Mouse (Mus musculus): Measurements from ENCODE around the gene U90926. TPM values are rescaled to one million over a fixed set of nuclear protein-coding genes. Genes with fewer than 3 reads are reported as not detected.
A peak's percentile ranks its signal among the peaks of the same experiment; 100 is the strongest.

U90926 gene
- polyA plus RNA-seq, 1 experiment, result not detected

DNA sequence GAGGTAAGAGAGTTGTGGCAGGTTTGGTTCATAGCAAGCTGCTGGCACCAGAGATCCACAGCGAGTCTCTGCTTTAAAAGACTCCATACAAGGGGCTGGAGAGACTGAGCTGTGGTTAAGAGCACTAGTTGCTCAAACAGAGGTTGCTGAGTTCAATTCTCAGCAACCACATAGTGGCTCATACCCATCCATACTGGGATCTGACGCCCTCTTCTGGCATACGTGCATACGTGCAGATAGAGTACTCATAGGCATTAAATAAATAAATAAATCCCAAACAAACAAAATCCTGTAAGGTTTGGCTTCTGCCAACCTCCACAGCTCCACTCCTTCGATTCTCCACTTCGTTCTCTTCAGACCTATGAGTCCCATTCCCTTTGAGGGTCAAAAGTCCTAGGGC lies 36.8 kb upstream of the U90926 start:
- 93% methylated on average over 6 of the region's 6 CpGs for WGBS
- H3K36me3 ChIP-seq (ENCODE audit: control insufficient read depth, insufficient read depth, low read length), result no peaks in the 10 kb centered on the region
- no peak for DNase-seq
- H3K4me3 ChIP-seq (ENCODE audit: control insufficient read depth, insufficient read depth, low read length), result no peak overlapping the region
- 0 out of 2 replicates have a peak, but pooled peaks cover 3% of the 10 kb centered on the region for H3K4me1 ChIP-seq (replicated peaks; ENCODE audit: control insufficient read depth, insufficient read depth, low read length)
- no peaks in the 10 kb centered on the region for H3K27me3 ChIP-seq (ENCODE audit: control insufficient read depth, insufficient read depth, low read length)
- H3K27ac ChIP-seq (ENCODE audit: control insufficient read depth, insufficient read depth, low read length), result no peak overlapping the region
- TF ChIP-seq CTCF (IDR thresholded peaks at IDR 0.05; ENCODE audit: borderline replicate concordance, control insufficient read depth, extremely low read depth, insufficient read depth, low read length, poor library complexity) (no peak), POLR2A (IDR thresholded peaks at IDR 0.05; ENCODE audit: control insufficient read depth, extremely low read depth, insufficient read depth, low read length, poor library complexity) (no peak)

DNA sequence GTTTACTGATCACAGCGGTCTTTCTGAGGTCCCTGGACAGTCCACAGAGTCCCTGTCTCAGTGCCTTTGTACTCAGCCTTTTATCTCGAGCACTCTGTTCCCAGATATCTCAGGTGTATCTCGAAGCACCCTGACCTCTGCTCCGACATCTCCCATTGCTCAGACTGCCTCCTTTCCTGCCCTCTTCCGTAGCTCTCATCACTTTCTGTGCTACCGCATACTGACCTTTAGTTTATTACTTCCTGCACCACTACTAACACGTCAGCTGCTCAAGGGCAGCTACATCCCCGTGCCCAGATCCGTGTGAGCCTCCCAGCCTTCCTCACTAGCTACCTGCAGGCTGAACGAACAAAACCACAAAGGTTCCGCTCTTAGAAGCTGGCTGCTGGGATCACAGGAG lies 33.4 kb upstream of the U90926 start:
- DNase-seq, result no peak
- Histone ChIP-seq H3K27ac (ENCODE audit: control insufficient read depth, insufficient read depth, low read length) (no peak overlapping the region), H3K4me3 (ENCODE audit: control insufficient read depth, insufficient read depth, low read length) (no peak overlapping the region), H3K36me3 (ENCODE audit: control insufficient read depth, insufficient read depth, low read length) (no peaks in the 10 kb centered on the region), H3K27me3 (ENCODE audit: control insufficient read depth, insufficient read depth, low read length) (no peaks in the 10 kb centered on the region), H3K4me1 (replicated peaks; ENCODE audit: control insufficient read depth, insufficient read depth, low read length) (0 out of 2 replicates have a peak, but pooled peaks cover 10% of the 10 kb centered on the region)
- TF ChIP-seq CTCF (IDR thresholded peaks at IDR 0.05; ENCODE audit: borderline replicate concordance, control insufficient read depth, extremely low read depth, insufficient read depth, low read length, poor library complexity) (no peak), POLR2A (IDR thresholded peaks at IDR 0.05; ENCODE audit: control insufficient read depth, extremely low read depth, insufficient read depth, low read length, poor library complexity) (no peak)
- WGBS, result 84% methylated on average over 11 of the region's 11 CpGs

DNA sequence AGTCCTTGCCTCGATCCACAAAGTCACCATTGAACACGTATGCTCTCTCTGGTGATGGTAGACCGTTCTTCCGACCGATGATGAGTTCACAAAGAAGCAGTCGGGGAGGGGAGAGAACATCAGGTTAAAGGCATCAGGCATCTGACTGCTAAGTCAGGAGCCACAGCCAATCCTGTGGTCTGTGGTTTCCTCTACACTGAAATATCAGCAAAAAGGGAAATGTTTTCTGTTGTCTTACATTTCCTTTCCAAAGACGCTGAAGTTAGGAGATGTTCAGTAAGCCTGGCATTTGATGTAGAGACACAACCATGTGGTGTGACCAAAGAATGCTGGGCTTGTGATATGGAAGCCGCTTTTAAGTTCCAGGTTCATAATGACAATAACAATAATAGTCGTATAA lies 30.3 kb upstream of the U90926 start:
- peak; percentile 64 for DNase-seq
- TF ChIP-seq POLR2A (IDR thresholded peaks at IDR 0.05; ENCODE audit: control insufficient read depth, extremely low read depth, insufficient read depth, low read length, poor library complexity), result no peak
- TF ChIP-seq CTCF (IDR thresholded peaks at IDR 0.05; ENCODE audit: borderline replicate concordance, control insufficient read depth, extremely low read depth, insufficient read depth, low read length, poor library complexity), result no peak
- no peaks in the 10 kb centered on the region for H3K36me3 ChIP-seq (ENCODE audit: control insufficient read depth, insufficient read depth, low read length)
- H3K27ac ChIP-seq (ENCODE audit: control insufficient read depth, insufficient read depth, low read length), result no peak overlapping the region
- H3K27me3 ChIP-seq (ENCODE audit: control insufficient read depth, insufficient read depth, low read length), result no peaks in the 10 kb centered on the region
- H3K4me3 ChIP-seq (ENCODE audit: control insufficient read depth, insufficient read depth, low read length), result no peak overlapping the region
- WGBS, result 10% methylated on average over 9 of the region's 9 CpGs
- H3K4me1 ChIP-seq (replicated peaks; ENCODE audit: control insufficient read depth, insufficient read depth, low read length), result 0 out of 2 replicates have a peak, but pooled peaks cover 7% of the 10 kb centered on the region

DNA sequence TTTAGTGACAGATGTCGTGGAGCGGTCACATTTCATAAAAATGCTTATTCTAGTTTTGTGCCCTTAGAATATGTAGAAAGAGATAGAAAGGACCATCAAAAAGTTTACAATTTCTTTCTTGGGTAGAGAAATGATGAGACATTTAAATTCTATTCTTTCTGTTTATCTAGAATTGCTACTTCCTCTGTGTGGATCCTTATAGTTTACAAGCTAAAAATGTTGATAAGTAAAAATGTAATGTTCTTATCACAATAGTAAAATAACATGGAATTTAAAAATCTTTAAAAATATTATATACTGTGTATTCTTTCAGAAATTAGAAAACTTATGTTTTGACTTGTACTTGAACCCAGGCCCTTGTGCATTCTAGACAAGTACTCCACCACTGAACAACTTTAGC lies 29.7 kb upstream of the U90926 start:
- no peaks in the 10 kb centered on the region for H3K36me3 ChIP-seq (ENCODE audit: control insufficient read depth, insufficient read depth, low read length)
- H3K4me1 ChIP-seq (replicated peaks; ENCODE audit: control insufficient read depth, insufficient read depth, low read length), result peaks cover 7% of the 10 kb centered on the region; the same call in 1 of the 2 replicates
- H3K27me3 ChIP-seq (ENCODE audit: control insufficient read depth, insufficient read depth, low read length), result no peaks in the 10 kb centered on the region
- no peak overlapping the region for H3K4me3 ChIP-seq (ENCODE audit: control insufficient read depth, insufficient read depth, low read length)
- H3K27ac ChIP-seq (ENCODE audit: control insufficient read depth, insufficient read depth, low read length), result no peak overlapping the region
- DNase-seq, result no peak
- WGBS, result 88% methylated on average over 2 of the region's 2 CpGs
- TF ChIP-seq CTCF (IDR thresholded peaks at IDR 0.05; ENCODE audit: borderline replicate concordance, control insufficient read depth, extremely low read depth, insufficient read depth, low read length, poor library complexity) (no peak), POLR2A (IDR thresholded peaks at IDR 0.05; ENCODE audit: control insufficient read depth, extremely low read depth, insufficient read depth, low read length, poor library complexity) (no peak)

DNA sequence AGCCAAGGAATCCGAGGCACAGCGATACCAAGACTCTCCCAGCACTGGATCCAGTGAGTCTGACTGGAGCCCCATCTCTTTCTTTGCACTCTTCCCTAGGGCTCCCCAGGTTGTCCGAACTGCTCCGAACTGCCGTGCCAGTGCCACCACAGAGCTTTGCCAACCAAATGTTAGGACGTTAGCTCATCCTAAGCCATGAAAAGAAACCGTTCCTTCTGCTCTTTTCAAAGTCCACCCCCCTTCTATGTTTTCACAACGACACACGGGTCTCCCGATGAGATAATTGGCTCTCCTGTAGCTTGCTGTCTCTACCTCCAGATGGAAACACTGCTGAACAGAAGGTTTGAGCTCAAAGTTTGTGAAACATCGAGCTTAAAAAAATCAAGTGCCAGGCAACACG lies 25.6 kb upstream of the U90926 start:
- Histone ChIP-seq H3K4me3 (ENCODE audit: control insufficient read depth, insufficient read depth, low read length) (no peak overlapping the region), H3K4me1 (replicated peaks; ENCODE audit: control insufficient read depth, insufficient read depth, low read length) (peaks cover 11% of the 10 kb centered on the region), H3K36me3 (ENCODE audit: control insufficient read depth, insufficient read depth, low read length) (no peaks in the 10 kb centered on the region), H3K27me3 (ENCODE audit: control insufficient read depth, insufficient read depth, low read length) (no peaks in the 10 kb centered on the region), H3K27ac (ENCODE audit: control insufficient read depth, insufficient read depth, low read length) (no peak overlapping the region)
- TF ChIP-seq CTCF (IDR thresholded peaks at IDR 0.05; ENCODE audit: borderline replicate concordance, control insufficient read depth, extremely low read depth, insufficient read depth, low read length, poor library complexity) (no peak), POLR2A (IDR thresholded peaks at IDR 0.05; ENCODE audit: control insufficient read depth, extremely low read depth, insufficient read depth, low read length, poor library complexity) (no peak)
- WGBS, result 97% methylated on average over 12 of the region's 12 CpGs
- no peak for DNase-seq

DNA sequence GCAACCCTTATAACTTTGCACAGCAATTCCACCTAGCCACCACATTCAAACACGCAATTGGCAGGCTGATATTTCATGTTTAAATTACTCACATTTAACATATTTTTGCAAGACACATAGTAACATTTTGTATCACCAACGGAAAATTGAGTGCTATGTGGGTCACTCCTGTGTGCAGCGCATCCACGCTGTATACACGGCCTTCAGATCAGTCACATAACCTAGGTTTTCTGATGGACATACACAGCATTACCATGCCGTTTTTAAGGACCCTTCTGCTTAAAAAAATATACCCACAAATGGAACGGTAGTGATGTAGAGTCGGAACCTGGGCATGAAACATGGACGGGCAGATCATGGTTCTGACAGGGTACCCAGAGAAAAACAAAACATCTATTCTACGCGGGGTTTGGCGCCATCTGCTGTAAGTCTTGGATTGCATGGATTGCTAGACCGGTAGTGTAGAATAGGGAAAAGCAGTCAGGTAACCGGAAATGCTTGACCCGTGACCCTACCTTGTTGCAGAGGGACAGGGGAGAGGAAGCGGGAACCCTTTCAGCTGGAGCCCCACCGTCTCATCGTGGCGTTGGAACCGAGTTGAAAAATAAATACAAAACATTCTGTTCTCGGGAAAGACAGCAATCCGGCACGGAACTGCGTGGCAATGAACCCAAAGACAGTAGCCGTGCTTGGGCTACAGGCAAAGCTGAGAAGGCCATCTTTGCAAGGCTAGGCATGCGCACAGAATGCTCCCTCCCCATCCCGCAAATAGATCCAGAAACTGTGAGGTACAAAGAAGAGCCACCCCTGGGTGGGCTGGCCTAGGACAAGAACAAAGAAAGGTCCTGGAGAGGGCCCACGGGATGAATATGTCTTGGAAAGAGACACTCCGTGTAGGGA lies 24.4 kb upstream of the U90926 start:
- DNase-seq, result peak; percentile 60
- Histone ChIP-seq H3K36me3 (ENCODE audit: control insufficient read depth, insufficient read depth, low read length) (no peaks in the 10 kb centered on the region), H3K27me3 (ENCODE audit: control insufficient read depth, insufficient read depth, low read length) (no peaks in the 10 kb centered on the region), H3K4me1 (replicated peaks; ENCODE audit: control insufficient read depth, insufficient read depth, low read length) (peaks cover 14% of the 10 kb centered on the region), H3K4me3 (ENCODE audit: control insufficient read depth, insufficient read depth, low read length) (no peak overlapping the region), H3K27ac (ENCODE audit: control insufficient read depth, insufficient read depth, low read length) (no peak overlapping the region)
- TF ChIP-seq POLR2A (IDR thresholded peaks at IDR 0.05; ENCODE audit: control insufficient read depth, extremely low read depth, insufficient read depth, low read length, poor library complexity) (no peak), CTCF (IDR thresholded peaks at IDR 0.05; ENCODE audit: borderline replicate concordance, control insufficient read depth, extremely low read depth, insufficient read depth, low read length, poor library complexity) (0 out of 2 replicates have a peak, but pooled peaks have one; percentile 9)
- 45% methylated on average over 29 of the region's 29 CpGs for WGBS

All from thymus, adult 2 months (tissue).